Mouse (Mus musculus) lung, postnatal 0 days (tissue): ENCODE results near the gene Foxp3.

Experiments used
- CTCF ChIP-seq: IDR thresholded peaks from 2 replicates; pipeline ENCODE4 v1.5.1; 2016; ENCODE audit warnings: antibody characterized with exemption, mild to moderate bottlenecking
- EP300 ChIP-seq: IDR thresholded peaks from 2 replicates; pipeline ENCODE4 v1.6.1; 2016; ENCODE audit warnings: antibody characterized with exemption, mild to moderate bottlenecking, control low read depth

- TF ChIP-seq CTCF: no peak
- TF ChIP-seq EP300: no peak
Observed at GRCm38 (mm10) chrX:7571565-7572136, 1.8 kb upstream of the Foxp3 start.
